Mouse (Mus musculus) forebrain, embryonic 11.5 days (tissue): Measurements from ENCODE around the gene Aar2. TPM values are rescaled to one million over a fixed set of nuclear protein-coding genes. Genes with fewer than 3 reads are reported as not detected.
"Not testable (repeated sequence)": the region's sequence is repeated elsewhere in the genome, so short reads cannot be mapped to it uniquely, and the experiment has no call there.

ENCODE experiments used
- ATAC-seq: fragments of 200-750 bp; cut with Nextera tagmentation; replicated peaks from 2 replicates; pipeline ENCODE4 v1.8.0; 2017; ENCODE audit warnings: moderate TSS enrichment; ENCODE audit not compliant: low FRiP score
- DNase-seq: peaks from one replicate; pipeline ENCODE4 v3.0.0-alpha.2; 2017; ENCODE audit warnings: low spot score
- H3K27ac ChIP-seq: fragments of 300-500 bp; sonication (generic); 2 replicates; pipeline ENCODE4 v1.5.1; 2014; ENCODE audit warnings: low read depth, low read length
- H3K27me3 ChIP-seq: fragments of 300-500 bp; sonication (generic); 2 replicates; pipeline ENCODE4 v1.6.1; 2014; ENCODE audit warnings: mild to moderate bottlenecking, low read length, mixed read lengths; ENCODE audit not compliant: control insufficient read depth, insufficient read depth
- H3K36me3 ChIP-seq: fragments of 300-500 bp; sonication (generic); 2 replicates; pipeline ENCODE4 v1.6.1; 2014; ENCODE audit warnings: mild to moderate bottlenecking, low read length, moderate library complexity, mixed read lengths; ENCODE audit not compliant: control insufficient read depth, insufficient read depth
- H3K4me1 ChIP-seq: fragments of 300-500 bp; sonication (generic); replicated peaks from 2 replicates; pipeline ENCODE4 v1.6.1; 2014; ENCODE audit warnings: low read length, mixed read lengths; ENCODE audit not compliant: control insufficient read depth, insufficient read depth
- H3K4me2 ChIP-seq: fragments of 300-500 bp; sonication (generic); 2 replicates; pipeline ENCODE4 v1.6.1; 2014; ENCODE audit warnings: low read depth, mild to moderate bottlenecking, low read length, moderate library complexity, mixed read lengths; ENCODE audit not compliant: severe bottlenecking
- H3K4me3 ChIP-seq: fragments of 300-500 bp; sonication (generic); 2 replicates; pipeline ENCODE4 v1.5.1; 2014; ENCODE audit warnings: low read depth, low read length
- H3K9ac ChIP-seq: fragments of 300-500 bp; sonication (generic); 2 replicates; pipeline ENCODE4 v1.6.1; 2014; ENCODE audit warnings: low read length
- H3K9me3 ChIP-seq: fragments of 300-500 bp; sonication (generic); 2 replicates; pipeline ENCODE4 v1.6.1; 2016; ENCODE audit warnings: low read length, mixed read lengths; ENCODE audit not compliant: control insufficient read depth
- WGBS: fragments of 180-500 bp; shearing (Covaris S2); extraction: QIAGEN DNeasy Blood & Tissue Kit; methylation state at CpG from one replicate; pipeline ENCODE4 v1.1.7; 2014; 5-methylcytosine and 5-hydroxymethylcytosine counted together
- polyA plus RNA-seq: library from polyadenylated mRNA; unstranded; fragments of >200 nt; fragmentation: Nextera tagmentation; extraction: Ambion mirVana; gene quantifications from 2 replicates; pipeline ENCODE4 v1.2.1, GENCODE M21; 2014

Aar2 gene
- polyA plus RNA-seq, 1 experiment from 2014 or later: 45.9 TPM

DNA sequence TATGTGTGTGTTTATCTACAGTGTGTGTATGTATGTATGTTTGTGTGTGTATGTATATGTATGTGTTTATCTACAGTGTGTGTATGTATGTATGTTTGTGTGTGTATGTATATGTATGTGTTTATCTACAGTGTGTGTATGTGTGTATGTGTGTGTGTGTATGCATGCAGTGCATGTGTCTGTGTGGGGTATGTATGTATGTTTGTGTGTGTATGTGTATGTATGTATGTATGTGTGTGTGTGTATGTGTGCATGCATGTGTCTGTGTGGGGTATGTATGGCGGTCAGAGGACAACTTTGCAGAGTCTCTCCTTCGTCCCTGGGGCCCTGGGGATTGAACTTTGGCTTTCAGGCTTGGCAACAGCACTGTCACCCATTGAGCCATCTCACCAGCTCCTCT, 30.7 kb upstream of the Aar2 start:
- not testable (repeated sequence) for H3K27ac ChIP-seq, H3K4me1 ChIP-seq, H3K4me2 ChIP-seq, H3K27me3 ChIP-seq, H3K9ac ChIP-seq, H3K9me3 ChIP-seq, H3K4me3 ChIP-seq, H3K36me3 ChIP-seq, DNase-seq
- ATAC-seq: peak; percentile 76; the same call in 1 of the 2 replicates
- 87% methylated on average over 2 of the region's 2 CpGs for WGBS

DNA sequence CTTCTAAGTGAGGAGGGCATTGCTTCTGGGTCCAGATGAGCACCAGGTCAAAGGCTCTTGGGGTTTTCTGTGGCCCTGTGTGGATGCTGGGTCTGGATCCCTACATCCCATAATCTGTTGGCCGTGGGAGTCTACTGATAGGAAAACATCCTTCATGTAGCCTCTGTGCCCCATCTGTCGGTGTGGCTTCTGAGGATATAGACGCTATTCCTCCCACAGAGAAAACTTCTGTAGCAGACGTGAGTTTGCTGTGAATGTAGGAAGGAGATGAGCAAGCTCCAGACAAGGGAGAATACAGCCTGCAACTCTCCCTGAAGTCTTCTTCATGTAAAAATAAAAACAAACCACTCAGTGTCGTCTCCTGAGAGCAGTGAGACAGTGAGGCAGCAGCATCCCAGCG, 29.1 kb upstream of the Aar2 start:
- no peak overlapping the region for H3K4me2 ChIP-seq
- H3K9ac ChIP-seq: no peak overlapping the region
- H3K36me3 ChIP-seq: no peaks in the 10 kb centered on the region
- no peak for ATAC-seq
- no peak overlapping the region for H3K27ac ChIP-seq
- H3K4me3 ChIP-seq: no peak overlapping the region
- H3K9me3 ChIP-seq: no peaks in the 10 kb centered on the region
- no peaks in the 10 kb centered on the region for H3K27me3 ChIP-seq
- no peaks in the 10 kb centered on the region for H3K4me1 ChIP-seq
- DNase-seq: no peak
- WGBS: 85% methylated on average over 6 of the region's 6 CpGs

DNA sequence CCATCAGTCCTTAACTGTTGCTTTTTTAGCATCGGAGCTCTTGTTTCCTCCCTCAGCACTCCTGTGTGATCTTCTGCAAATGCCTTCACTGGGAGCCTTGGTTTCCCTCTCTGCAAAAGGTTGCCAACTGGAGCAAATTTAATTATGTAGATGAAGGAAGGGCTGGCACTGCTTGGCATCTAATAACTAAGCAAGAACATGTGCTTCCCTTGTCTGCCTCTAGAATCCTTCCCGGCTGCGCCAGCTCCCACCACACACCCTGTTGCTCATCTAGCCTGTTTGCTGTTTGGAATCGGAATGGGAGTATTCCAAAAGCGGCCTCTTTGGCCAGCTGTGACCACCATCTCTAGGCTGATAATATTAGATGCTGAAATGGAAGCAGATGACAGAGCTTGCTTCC, 27.8 kb upstream of the Aar2 start:
- no peak for DNase-seq
- Histone ChIP-seq H3K27me3 (no peaks in the 10 kb centered on the region), H3K9me3 (no peaks in the 10 kb centered on the region), H3K9ac (no peak overlapping the region), H3K36me3 (no peaks in the 10 kb centered on the region), H3K4me2 (no peak overlapping the region), H3K4me3 (no peak overlapping the region), H3K27ac (no peak overlapping the region), H3K4me1 (no peaks in the 10 kb centered on the region)
- 91% methylated on average over 5 of the region's 5 CpGs for WGBS
- ATAC-seq: no peak

GRCm38 (mm10) chr2:156522994-156523393, 24.4 kb upstream of the Aar2 start:
- no peak for ATAC-seq
- 92% methylated on average over 11 of the region's 11 CpGs for WGBS
- H3K4me1 ChIP-seq: no peaks in the 10 kb centered on the region

GRCm38 (mm10) chr2:156524078-156524477, 23.3 kb upstream of the Aar2 start:
- 65% methylated on average over 3 of the region's 3 CpGs for WGBS
- no peaks in the 10 kb centered on the region for H3K36me3 ChIP-seq
- DNase-seq (no peak), ATAC-seq (no peak)
- H3K9ac ChIP-seq: no peak overlapping the region
- no peaks in the 10 kb centered on the region for H3K9me3 ChIP-seq
- no peak overlapping the region for H3K4me3 ChIP-seq
- no peak overlapping the region for H3K27ac ChIP-seq
- H3K27me3 ChIP-seq: no peaks in the 10 kb centered on the region
- H3K4me1 ChIP-seq: no peaks in the 10 kb centered on the region
- H3K4me2 ChIP-seq: no peak overlapping the region

More at GRCm38 (mm10) chr2:156522994-156523393, 24.4 kb upstream of the Aar2 start:
- no peak overlapping the region for H3K4me2 ChIP-seq
- no peak for DNase-seq
- H3K4me3 ChIP-seq: no peak overlapping the region
- no peak overlapping the region for H3K9ac ChIP-seq
- H3K9me3 ChIP-seq: no peaks in the 10 kb centered on the region
- no peaks in the 10 kb centered on the region for H3K27me3 ChIP-seq
- no peak overlapping the region for H3K27ac ChIP-seq
- H3K36me3 ChIP-seq: no peaks in the 10 kb centered on the region

DNA sequence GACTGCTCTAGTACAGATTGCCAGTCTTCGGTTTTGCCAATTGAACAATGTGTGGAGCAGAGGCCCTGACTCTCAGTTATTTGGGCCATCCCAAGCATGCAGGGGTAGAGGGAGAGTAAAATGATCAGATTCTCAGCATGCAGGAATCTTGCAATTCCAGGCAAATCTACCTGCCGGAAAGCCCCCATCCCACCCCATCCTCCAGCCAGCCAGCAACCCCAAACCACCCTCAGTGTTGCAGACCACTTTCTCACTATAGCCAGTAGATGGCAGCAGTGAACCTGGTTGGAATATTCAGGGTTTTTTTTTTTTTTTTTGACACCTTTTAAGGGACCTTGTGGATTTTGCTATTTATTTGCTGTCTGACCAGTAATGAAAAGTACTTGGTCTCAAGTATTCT, 17.7 kb upstream of the Aar2 start:
- DNase-seq (no peak), ATAC-seq (no peak)
- no peak overlapping the region for H3K9ac ChIP-seq
- no peak overlapping the region for H3K27ac ChIP-seq
- no peaks in the 10 kb centered on the region for H3K9me3 ChIP-seq
- no peaks in the 10 kb centered on the region for H3K27me3 ChIP-seq
- H3K36me3 ChIP-seq: no peaks in the 10 kb centered on the region
- H3K4me3 ChIP-seq: no peak overlapping the region
- WGBS: 61% methylated on average over 2 of the region's 2 CpGs
- H3K4me2 ChIP-seq: no peak overlapping the region
- H3K4me1 ChIP-seq: no peaks in the 10 kb centered on the region

- Histone ChIP-seq H3K9ac (no peak overlapping the region), H3K4me1 (no peaks in the 10 kb centered on the region), H3K4me3 (no peak overlapping the region), H3K27ac (no peak overlapping the region), H3K27me3 (no peaks in the 10 kb centered on the region), H3K4me2 (no peak overlapping the region), H3K36me3 (no peaks in the 10 kb centered on the region), H3K9me3 (no peaks in the 10 kb centered on the region)
- ATAC-seq (no peak), DNase-seq (no peak)
- WGBS: 82% methylated on average over 2 of the region's 2 CpGs
Measured at GRCm38 (mm10) chr2:156533160-156533559, 14.2 kb upstream of the Aar2 start.

GRCm38 (mm10) chr2:156538817-156539555, 8.4 kb upstream of the Aar2 start:
- WGBS: 88% methylated on average over 7 of the region's 7 CpGs
- ATAC-seq (no peak), DNase-seq (no peak)
- H3K9me3 ChIP-seq: no peaks in the 10 kb centered on the region
- H3K4me2 ChIP-seq: no peak overlapping the region
- H3K9ac ChIP-seq: no peak overlapping the region
- no peak overlapping the region for H3K4me3 ChIP-seq
- H3K27me3 ChIP-seq: no peaks in the 10 kb centered on the region
- H3K36me3 ChIP-seq: no peaks in the 10 kb centered on the region
- H3K27ac ChIP-seq: no peak overlapping the region
- no peaks in the 10 kb centered on the region for H3K4me1 ChIP-seq

- H3K9me3 ChIP-seq: no peaks in the 10 kb centered on the region
- H3K4me1 ChIP-seq: no peaks in the 10 kb centered on the region
- no peak overlapping the region for H3K4me2 ChIP-seq
- ATAC-seq: no peak
- no peak for DNase-seq
- H3K4me3 ChIP-seq: no peak overlapping the region
- 80% methylated on average over 7 of the region's 7 CpGs for WGBS
- H3K27ac ChIP-seq: no peak overlapping the region
- no peaks in the 10 kb centered on the region for H3K27me3 ChIP-seq
- H3K9ac ChIP-seq: no peak overlapping the region
- no peaks in the 10 kb centered on the region for H3K36me3 ChIP-seq
Measured at GRCm38 (mm10) chr2:156540991-156541390, 6.4 kb upstream of the Aar2 start.
